Mouse (Mus musculus): ENCODE data around the gene Agxt2. TPM values are rescaled to one million over a fixed set of nuclear protein-coding genes. Genes with fewer than 3 reads are reported as not detected.

Gene Agxt2
- total RNA-seq (2014; fragmentation: Nextera tagmentation) (not detected in 2 replicates), total RNA-seq (2017) (0.06 and 0.16 TPM in 2 replicates), polyA plus RNA-seq (2012) (not detected in 2 replicates)

GRCm38 (mm10) chr15:10358039-10358948 lies at the start of gene Agxt2:
TSS of gene Agxt2 (plus strand) at chr15:10358532.
- no peaks in the 10 kb centered on the region for H3K27me3 ChIP-seq (ENCODE audit: insufficient read depth, low read length)
- DNase-seq (ENCODE audit: low spot score) (no peak), ATAC-seq (ENCODE audit: extremely low read depth, insufficient number of reproducible peaks, low FRiP score, poor library complexity, severe bottlenecking) (no peak)
- H3K4me1 ChIP-seq (ENCODE audit: insufficient read depth, low read depth, low read length): no peaks in the 10 kb centered on the region
- no peak for TF ChIP-seq GATA2 (IDR thresholded peaks at IDR 0.05; ENCODE audit: borderline replicate concordance, low read depth, low read length)
- TF ChIP-seq GATA1 (IDR thresholded peaks at IDR 0.05; ENCODE audit: borderline replicate concordance, low read length): no peak
- no peak for TF ChIP-seq POLR2AphosphoS5 (IDR thresholded peaks at IDR 0.05; ENCODE audit: insufficient replicate concordance, low read depth, low read length)
- TF ChIP-seq TAL1 (conservative IDR thresholded peaks at IDR 0.05; ENCODE audit: low read depth, low read length): no peak
- TF ChIP-seq CTCF (IDR thresholded peaks at IDR 0.05; ENCODE audit: low read depth, low read length): no peak
- H3K36me3 ChIP-seq (replicated peaks): no peaks in the 10 kb centered on the region
- no peaks in the 10 kb centered on the region for H3K9me3 ChIP-seq (replicated peaks)
- H3K4me3 ChIP-seq (ENCODE audit: low read depth, low read length): no peak within 1 kb of the TSS

- Histone ChIP-seq H3K36me3 (replicated peaks) (no peaks in the 10 kb centered on the region), H3K9me3 (replicated peaks) (no peaks in the 10 kb centered on the region), H3K4me1 (ENCODE audit: insufficient read depth, low read depth, low read length) (no peaks in the 10 kb centered on the region), H3K27me3 (ENCODE audit: insufficient read depth, low read length) (no peaks in the 10 kb centered on the region), H3K4me3 (ENCODE audit: low read depth, low read length) (no peak overlapping the region)
- TF ChIP-seq POLR2AphosphoS5 (IDR thresholded peaks at IDR 0.05; ENCODE audit: insufficient replicate concordance, low read depth, low read length) (no peak), GATA2 (IDR thresholded peaks at IDR 0.05; ENCODE audit: borderline replicate concordance, low read depth, low read length) (no peak), CTCF (IDR thresholded peaks at IDR 0.05; ENCODE audit: low read depth, low read length) (no peak), GATA1 (IDR thresholded peaks at IDR 0.05; ENCODE audit: borderline replicate concordance, low read length) (no peak), TAL1 (conservative IDR thresholded peaks at IDR 0.05; ENCODE audit: low read depth, low read length) (no peak)
- no peak for ATAC-seq (ENCODE audit: extremely low read depth, insufficient number of reproducible peaks, low FRiP score, poor library complexity, severe bottlenecking)
- no peak for DNase-seq (ENCODE audit: low spot score)
Observed at GRCm38 (mm10) chr15:10311826-10312225, 46.5 kb upstream of the Agxt2 start.

- no peaks in the 10 kb centered on the region for H3K4me1 ChIP-seq (ENCODE audit: insufficient read depth, low read depth, low read length)
- no peaks in the 10 kb centered on the region for H3K9me3 ChIP-seq (replicated peaks)
- TF ChIP-seq CTCF (IDR thresholded peaks at IDR 0.05; ENCODE audit: low read depth, low read length) (no peak), POLR2AphosphoS5 (IDR thresholded peaks at IDR 0.05; ENCODE audit: insufficient replicate concordance, low read depth, low read length) (no peak), GATA1 (IDR thresholded peaks at IDR 0.05; ENCODE audit: borderline replicate concordance, low read length) (no peak), GATA2 (IDR thresholded peaks at IDR 0.05; ENCODE audit: borderline replicate concordance, low read depth, low read length) (no peak), TAL1 (conservative IDR thresholded peaks at IDR 0.05; ENCODE audit: low read depth, low read length) (no peak)
- no peak overlapping the region for H3K4me3 ChIP-seq (ENCODE audit: low read depth, low read length)
- H3K36me3 ChIP-seq (replicated peaks): no peaks in the 10 kb centered on the region
- no peaks in the 10 kb centered on the region for H3K27me3 ChIP-seq (ENCODE audit: insufficient read depth, low read length)
- ATAC-seq (ENCODE audit: extremely low read depth, insufficient number of reproducible peaks, low FRiP score, poor library complexity, severe bottlenecking) (no peak), DNase-seq (ENCODE audit: low spot score) (no peak)
Observed at GRCm38 (mm10) chr15:10313522-10314455, 44.5 kb upstream of the Agxt2 start.

GRCm38 (mm10) chr15:10325080-10325479 lies 33.3 kb upstream of the Agxt2 start, which contains the start of gene Gm21973:
TSS of gene Gm21973 (plus strand) at chr15:10325380.
- DNase-seq (ENCODE audit: low spot score): no peak
- Histone ChIP-seq H3K9me3 (replicated peaks) (no peaks in the 10 kb centered on the region), H3K27me3 (ENCODE audit: insufficient read depth, low read length) (no peaks in the 10 kb centered on the region), H3K36me3 (replicated peaks) (no peaks in the 10 kb centered on the region), H3K4me3 (ENCODE audit: low read depth, low read length) (no peak within 1 kb of the TSS), H3K4me1 (ENCODE audit: insufficient read depth, low read depth, low read length) (no peaks in the 10 kb centered on the region)
- no peak for ATAC-seq (ENCODE audit: extremely low read depth, insufficient number of reproducible peaks, low FRiP score, poor library complexity, severe bottlenecking)
- TF ChIP-seq GATA2 (IDR thresholded peaks at IDR 0.05; ENCODE audit: borderline replicate concordance, low read depth, low read length) (no peak), CTCF (IDR thresholded peaks at IDR 0.05; ENCODE audit: low read depth, low read length) (no peak)

GRCm38 (mm10) chr15:10330626-10331025 lies 27.7 kb upstream of the Agxt2 start:
- H3K9me3 ChIP-seq (replicated peaks): no peaks in the 10 kb centered on the region
- no peaks in the 10 kb centered on the region for H3K27me3 ChIP-seq (ENCODE audit: insufficient read depth, low read length)
- no peaks in the 10 kb centered on the region for H3K36me3 ChIP-seq (replicated peaks)
- H3K4me3 ChIP-seq (ENCODE audit: low read depth, low read length): no peak overlapping the region
- TF ChIP-seq POLR2AphosphoS5 (IDR thresholded peaks at IDR 0.05; ENCODE audit: insufficient replicate concordance, low read depth, low read length) (no peak), GATA1 (IDR thresholded peaks at IDR 0.05; ENCODE audit: borderline replicate concordance, low read length) (no peak), TAL1 (conservative IDR thresholded peaks at IDR 0.05; ENCODE audit: low read depth, low read length) (no peak), CTCF (IDR thresholded peaks at IDR 0.05; ENCODE audit: low read depth, low read length) (no peak), GATA2 (IDR thresholded peaks at IDR 0.05; ENCODE audit: borderline replicate concordance, low read depth, low read length) (no peak)
- DNase-seq (ENCODE audit: low spot score) (no peak), ATAC-seq (ENCODE audit: extremely low read depth, insufficient number of reproducible peaks, low FRiP score, poor library complexity, severe bottlenecking) (no peak)
- no peaks in the 10 kb centered on the region for H3K4me1 ChIP-seq (ENCODE audit: insufficient read depth, low read depth, low read length)

- DNase-seq (ENCODE audit: low spot score): no peak
- H3K27me3 ChIP-seq (ENCODE audit: insufficient read depth, low read length): no peaks in the 10 kb centered on the region
- H3K4me1 ChIP-seq (ENCODE audit: insufficient read depth, low read depth, low read length): no peaks in the 10 kb centered on the region
- no peak overlapping the region for H3K4me3 ChIP-seq (ENCODE audit: low read depth, low read length)
- no peak for ATAC-seq (ENCODE audit: extremely low read depth, insufficient number of reproducible peaks, low FRiP score, poor library complexity, severe bottlenecking)
- no peaks in the 10 kb centered on the region for H3K36me3 ChIP-seq (replicated peaks)
- TF ChIP-seq POLR2AphosphoS5 (IDR thresholded peaks at IDR 0.05; ENCODE audit: insufficient replicate concordance, low read depth, low read length): no peak
- TF ChIP-seq GATA1 (IDR thresholded peaks at IDR 0.05; ENCODE audit: borderline replicate concordance, low read length): no peak
- no peak for TF ChIP-seq TAL1 (conservative IDR thresholded peaks at IDR 0.05; ENCODE audit: low read depth, low read length)
- TF ChIP-seq CTCF (IDR thresholded peaks at IDR 0.05; ENCODE audit: low read depth, low read length): no peak
- no peak for TF ChIP-seq GATA2 (IDR thresholded peaks at IDR 0.05; ENCODE audit: borderline replicate concordance, low read depth, low read length)
- H3K9me3 ChIP-seq (replicated peaks): no peaks in the 10 kb centered on the region
Observed at GRCm38 (mm10) chr15:10332566-10332965, 25.8 kb upstream of the Agxt2 start.
